Mouse (Mus musculus): ENCODE measurements at regions not wholly inside any gene's neighbourhood (a gene's known extent, or its start where the extent isn't known, plus 50 kb on each side); places are given as distances from the start of the nearest gene placed in this dataset.

DNA sequence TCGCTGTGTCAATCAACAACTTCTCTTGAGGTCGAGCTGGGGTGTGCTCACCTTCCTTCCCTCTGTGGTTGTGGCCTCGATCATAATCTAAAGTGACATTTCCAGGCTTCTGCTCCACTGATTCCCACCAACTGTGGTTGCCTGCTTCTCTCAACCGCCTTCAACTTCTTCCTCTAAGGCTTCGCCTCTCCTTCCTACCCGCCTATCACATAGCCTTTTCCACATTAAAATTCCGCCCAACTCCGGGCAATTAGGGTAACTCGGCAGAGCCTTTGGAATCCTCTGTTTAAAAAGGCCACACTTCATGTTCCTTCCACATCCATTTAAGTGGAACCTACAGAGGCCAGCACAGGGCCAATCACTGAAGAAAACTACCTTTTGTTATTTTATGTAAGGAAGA, 238.4 kb downstream of the Cxcl12 start:
- Histone ChIP-seq H3K27me3 (no peaks in the 10 kb centered on the region), H3K9me3 (replicated peaks) (no peaks in the 10 kb centered on the region; the same call in 1 of the 2 replicates), H3K4me3 (replicated peaks) (no peak overlapping the region), H3K27ac (no peak overlapping the region), H3K36me3 (no peaks in the 10 kb centered on the region), H3K9ac (no peak overlapping the region), H3K4me2 (no peak overlapping the region), H3K4me1 (replicated peaks) (no peaks in the 10 kb centered on the region; the same call in 1 of the 2 replicates)
- WGBS (ENCODE audit: insufficient replicate concordance) = 55% methylated on average over 9 of the region's 9 CpGs
- ATAC-seq (ENCODE audit: low read depth) (no peak), DNase-seq (no peak)

DNA sequence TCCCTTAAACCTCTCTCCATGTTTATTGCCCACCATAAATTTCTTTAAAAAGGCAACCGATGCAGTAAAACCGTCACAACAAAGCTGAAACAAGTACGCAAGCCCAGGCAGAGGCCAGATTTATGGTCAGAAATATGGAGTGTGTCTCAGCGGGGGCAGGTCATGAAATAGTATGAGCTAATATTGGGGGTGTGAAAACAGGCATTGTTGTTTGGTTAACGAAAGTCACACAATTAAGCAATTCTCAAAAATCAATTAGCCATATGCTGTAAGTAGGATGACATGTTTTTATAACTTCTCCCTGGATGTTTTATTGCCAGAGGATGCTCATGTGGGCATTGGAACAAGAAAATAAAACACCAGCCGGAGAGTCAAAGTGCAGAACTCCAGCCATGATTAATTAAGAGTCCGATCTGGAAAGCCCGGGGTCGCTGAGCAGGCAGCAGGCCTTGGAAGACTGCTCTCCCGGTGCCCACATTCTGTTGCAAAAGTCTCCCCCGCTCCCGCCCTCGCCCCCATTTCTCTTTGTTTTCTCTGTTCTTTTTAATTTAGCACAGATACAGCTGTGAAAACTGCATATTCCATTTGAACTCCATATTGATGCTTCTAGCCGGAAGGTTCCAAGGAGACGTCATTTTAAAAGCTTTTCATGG, 239.0 kb downstream of the Cxcl12 start:
- Histone ChIP-seq H3K36me3 (no peaks in the 10 kb centered on the region), H3K27ac (no peak overlapping the region), H3K9me3 (replicated peaks) (no peaks in the 10 kb centered on the region; the same call in 1 of the 2 replicates), H3K4me2 (no peak overlapping the region), H3K27me3 (no peaks in the 10 kb centered on the region), H3K9ac (no peak overlapping the region), H3K4me1 (replicated peaks) (no peaks in the 10 kb centered on the region; the same call in 1 of the 2 replicates), H3K4me3 (replicated peaks) (no peak overlapping the region)
- 73% methylated on average over 15 of the region's 15 CpGs for WGBS (ENCODE audit: insufficient replicate concordance)
- DNase-seq (no peak), ATAC-seq (ENCODE audit: low read depth) (no peak)

DNA sequence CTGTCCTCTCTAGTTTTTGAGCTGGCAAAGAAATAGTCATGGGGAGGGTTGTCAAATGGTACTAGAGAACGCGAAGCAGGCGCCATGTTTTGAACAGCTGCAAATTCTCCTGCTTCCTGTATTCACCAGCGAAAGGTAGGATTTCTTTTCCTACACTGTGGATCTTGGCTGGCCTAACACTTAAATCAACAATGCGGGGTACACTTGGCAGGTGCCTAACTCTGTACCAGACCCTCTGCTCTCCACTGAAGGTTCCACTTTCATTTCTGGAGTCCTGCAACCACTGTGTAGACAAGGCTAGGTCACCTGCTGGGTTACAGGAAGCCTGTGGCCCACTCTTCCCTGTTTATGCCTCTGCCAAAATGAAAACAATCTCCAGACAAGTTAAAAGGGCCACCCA, 239.6 kb downstream of the Cxcl12 start:
- Histone ChIP-seq H3K36me3 (no peaks in the 10 kb centered on the region), H3K27me3 (no peaks in the 10 kb centered on the region), H3K9me3 (replicated peaks) (no peaks in the 10 kb centered on the region; the same call in 1 of the 2 replicates), H3K9ac (no peak overlapping the region), H3K4me2 (no peak overlapping the region), H3K27ac (no peak overlapping the region), H3K4me1 (replicated peaks) (no peaks in the 10 kb centered on the region; the same call in 1 of the 2 replicates), H3K4me3 (replicated peaks) (no peak overlapping the region)
- ATAC-seq (ENCODE audit: low read depth) (no peak), DNase-seq (no peak)
- WGBS (ENCODE audit: insufficient replicate concordance) = 84% methylated on average over 5 of the region's 5 CpGs

DNA sequence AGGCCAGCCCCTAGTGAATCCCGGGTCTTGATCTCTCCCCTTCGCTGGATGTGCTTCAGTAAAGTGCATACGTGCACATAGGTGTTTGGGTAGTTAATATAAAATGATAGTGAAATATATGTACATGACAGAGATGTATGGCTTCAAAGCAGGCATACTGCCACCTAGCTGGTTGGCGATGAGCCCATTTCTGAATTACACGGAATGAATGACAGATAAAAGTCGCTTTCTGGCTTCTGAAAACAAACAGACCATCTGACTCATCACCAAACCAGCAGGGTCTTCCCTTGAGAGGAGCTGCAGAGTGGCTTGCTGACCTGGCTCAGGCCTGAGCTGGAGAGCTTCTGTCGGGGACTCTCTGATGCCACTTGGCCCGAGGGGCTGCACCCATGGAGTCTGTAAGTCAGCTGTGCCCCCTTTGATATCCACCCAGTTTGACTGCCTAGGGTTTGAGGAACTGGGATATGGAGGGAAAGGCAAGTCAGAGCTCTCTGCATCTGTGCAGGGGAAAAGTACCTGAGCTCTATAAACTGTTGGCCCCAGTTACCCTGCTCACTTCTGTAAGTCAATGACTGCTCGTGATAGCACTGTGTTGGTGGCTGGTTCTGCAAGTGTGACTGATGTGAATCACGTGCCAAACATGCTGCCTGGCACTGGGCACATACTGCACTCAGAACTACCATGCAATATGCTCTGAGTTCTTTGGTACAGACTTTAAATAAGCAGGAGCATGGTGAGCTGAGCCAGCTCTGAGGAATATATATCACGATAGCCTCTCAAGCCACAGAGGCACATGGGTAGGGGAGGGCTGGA, 240.8 kb downstream of the Cxcl12 start:
- no peaks in the 10 kb centered on the region for H3K36me3 ChIP-seq
- no peak for DNase-seq
- no peak overlapping the region for H3K27ac ChIP-seq
- 67% methylated on average over 11 of the region's 11 CpGs for WGBS (ENCODE audit: insufficient replicate concordance)
- H3K27me3 ChIP-seq = no peaks in the 10 kb centered on the region
- no peaks in the 10 kb centered on the region; the same call in 1 of the 2 replicates for H3K4me1 ChIP-seq (replicated peaks)
- no peaks in the 10 kb centered on the region; the same call in 1 of the 2 replicates for H3K9me3 ChIP-seq (replicated peaks)
- no peak overlapping the region for H3K4me3 ChIP-seq (replicated peaks)
- no peak overlapping the region for H3K9ac ChIP-seq
- H3K4me2 ChIP-seq = no peak overlapping the region
- ATAC-seq (ENCODE audit: low read depth) = no peak

DNA sequence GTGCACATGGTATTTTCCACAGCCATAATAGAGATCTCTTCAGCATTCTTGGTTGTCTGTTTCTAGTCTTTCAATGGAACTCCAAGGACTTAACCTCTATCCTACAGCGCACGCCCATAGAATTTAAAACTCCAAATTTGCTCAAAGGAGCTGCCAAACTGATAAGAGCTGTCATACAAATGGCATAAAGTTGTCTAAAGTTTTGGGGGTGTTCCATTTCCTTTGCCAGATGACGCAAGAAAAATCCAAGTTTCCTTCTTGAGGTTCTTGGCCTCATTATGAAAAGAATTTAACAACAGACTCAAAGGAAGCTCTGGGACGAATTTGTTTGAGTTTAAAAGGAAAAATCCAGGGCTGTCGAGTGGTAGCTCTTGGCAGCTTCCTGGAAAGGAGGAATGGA, 246.6 kb downstream of the Cxcl12 start:
- 49% methylated on average over 5 of the region's 5 CpGs for WGBS (ENCODE audit: insufficient replicate concordance)
- H3K4me2 ChIP-seq = no peak overlapping the region
- no peak overlapping the region for H3K9ac ChIP-seq
- no peaks in the 10 kb centered on the region for H3K27me3 ChIP-seq
- DNase-seq = no peak
- no peaks in the 10 kb centered on the region for H3K4me1 ChIP-seq (replicated peaks)
- no peak overlapping the region for H3K27ac ChIP-seq
- no peak overlapping the region for H3K4me3 ChIP-seq (replicated peaks)
- H3K9me3 ChIP-seq (replicated peaks) = no peaks in the 10 kb centered on the region
- no peak for ATAC-seq (ENCODE audit: low read depth)
- H3K36me3 ChIP-seq = no peaks in the 10 kb centered on the region

DNA sequence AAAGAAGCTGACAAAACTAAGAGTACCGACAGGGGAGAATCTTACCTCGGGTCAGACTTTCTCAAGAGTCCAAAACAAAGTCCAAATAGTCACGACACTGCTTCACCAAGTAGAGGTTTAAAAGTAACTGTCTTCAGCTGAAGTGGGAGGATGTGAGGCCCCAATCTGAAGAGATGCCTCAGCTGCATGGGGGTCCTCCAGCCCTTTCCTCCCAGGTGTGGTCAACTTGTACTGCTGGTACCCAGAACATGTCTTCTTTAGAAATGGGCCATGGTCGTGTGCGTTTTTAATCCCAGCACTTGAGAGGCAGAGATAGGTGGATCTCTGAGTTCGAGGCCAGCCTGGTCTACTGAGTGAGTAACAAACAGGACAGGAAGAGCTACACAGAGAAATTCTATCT, 247.6 kb downstream of the Cxcl12 start:
- no peaks in the 10 kb centered on the region for H3K27me3 ChIP-seq
- H3K4me1 ChIP-seq (replicated peaks) = no peaks in the 10 kb centered on the region
- H3K9ac ChIP-seq = no peak overlapping the region
- no peak overlapping the region for H3K27ac ChIP-seq
- H3K36me3 ChIP-seq = no peaks in the 10 kb centered on the region
- H3K4me3 ChIP-seq (replicated peaks) = no peak overlapping the region
- ATAC-seq (ENCODE audit: low read depth) (no peak), DNase-seq (no peak)
- no peaks in the 10 kb centered on the region for H3K9me3 ChIP-seq (replicated peaks)
- no peak overlapping the region for H3K4me2 ChIP-seq
- 65% methylated on average over 6 of the region's 6 CpGs for WGBS (ENCODE audit: insufficient replicate concordance)

DNA sequence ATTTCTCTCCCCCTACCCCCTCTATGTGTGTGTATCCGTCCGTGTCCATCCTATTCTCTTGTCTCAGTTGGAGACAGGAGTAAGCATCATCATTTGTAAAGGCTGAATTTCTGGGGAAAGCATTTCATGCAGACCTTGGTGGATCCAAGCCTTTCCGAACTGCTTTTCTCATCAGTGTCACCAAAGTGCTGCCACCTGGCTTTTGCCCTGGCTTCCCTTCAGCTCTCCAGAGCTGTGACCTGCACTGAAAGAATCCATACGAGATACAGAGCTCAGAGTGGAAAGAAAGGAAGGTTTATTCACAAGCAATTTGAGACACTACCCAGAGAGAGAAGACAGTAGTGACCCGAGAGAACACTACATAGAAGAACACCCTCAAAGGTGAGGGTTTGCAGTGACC, 248.1 kb downstream of the Cxcl12 start:
- H3K4me1 ChIP-seq (replicated peaks) = no peaks in the 10 kb centered on the region
- no peaks in the 10 kb centered on the region for H3K9me3 ChIP-seq (replicated peaks)
- no peak overlapping the region for H3K9ac ChIP-seq
- no peak overlapping the region for H3K4me2 ChIP-seq
- H3K27me3 ChIP-seq = no peaks in the 10 kb centered on the region
- H3K36me3 ChIP-seq = no peaks in the 10 kb centered on the region
- 57% methylated on average over 5 of the region's 5 CpGs for WGBS (ENCODE audit: insufficient replicate concordance)
- ATAC-seq (ENCODE audit: low read depth) (no peak), DNase-seq (no peak)
- no peak overlapping the region for H3K4me3 ChIP-seq (replicated peaks)
- no peak overlapping the region for H3K27ac ChIP-seq

DNA sequence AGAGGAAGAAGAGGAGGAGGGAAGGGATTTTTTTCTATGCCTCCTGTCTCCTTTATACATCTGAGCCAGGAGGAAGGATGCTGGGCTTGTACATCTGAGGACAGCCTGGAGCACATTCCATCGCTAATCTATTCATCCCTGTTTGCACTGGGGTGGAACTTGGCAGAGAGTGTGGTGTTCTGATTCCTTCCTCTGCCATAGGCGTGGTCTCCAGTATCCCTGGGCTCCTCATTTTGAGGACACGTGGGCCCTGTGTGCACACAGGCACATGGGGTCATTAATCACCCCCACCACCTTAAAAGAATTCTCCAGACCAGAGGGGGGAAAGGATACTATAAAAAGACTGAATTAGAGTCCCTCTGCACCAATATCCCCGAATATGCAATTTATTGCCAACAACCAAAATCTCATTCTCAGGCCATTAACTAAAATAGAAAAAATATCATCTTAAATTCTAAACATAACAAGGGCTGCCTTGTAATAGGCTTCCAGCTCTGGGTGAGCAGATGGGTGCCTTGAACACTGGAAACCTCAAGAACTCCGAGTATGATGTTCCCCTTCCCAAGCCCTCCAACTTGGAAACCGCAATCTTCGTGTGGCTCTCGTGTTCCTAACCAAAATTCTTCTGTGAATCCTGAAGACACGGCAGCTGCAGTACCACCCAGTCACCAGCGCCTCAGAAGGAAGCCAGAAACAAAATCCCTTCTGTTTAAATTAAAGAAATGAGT, 254.7 kb downstream of the Cxcl12 start:
- ATAC-seq (ENCODE audit: low read depth) (no peak), DNase-seq (no peak)
- 0 out of 2 replicates have a peak, but pooled peaks cover 5% of the 10 kb centered on the region for H3K4me1 ChIP-seq (replicated peaks)
- no peak overlapping the region for H3K4me2 ChIP-seq
- H3K9ac ChIP-seq = no peak overlapping the region
- no peak overlapping the region for H3K4me3 ChIP-seq (replicated peaks)
- no peaks in the 10 kb centered on the region for H3K27me3 ChIP-seq
- H3K27ac ChIP-seq = no peak overlapping the region
- 56% methylated on average over 10 of the region's 10 CpGs for WGBS (ENCODE audit: insufficient replicate concordance)
- H3K9me3 ChIP-seq (replicated peaks) = no peaks in the 10 kb centered on the region
- H3K36me3 ChIP-seq = no peaks in the 10 kb centered on the region

DNA sequence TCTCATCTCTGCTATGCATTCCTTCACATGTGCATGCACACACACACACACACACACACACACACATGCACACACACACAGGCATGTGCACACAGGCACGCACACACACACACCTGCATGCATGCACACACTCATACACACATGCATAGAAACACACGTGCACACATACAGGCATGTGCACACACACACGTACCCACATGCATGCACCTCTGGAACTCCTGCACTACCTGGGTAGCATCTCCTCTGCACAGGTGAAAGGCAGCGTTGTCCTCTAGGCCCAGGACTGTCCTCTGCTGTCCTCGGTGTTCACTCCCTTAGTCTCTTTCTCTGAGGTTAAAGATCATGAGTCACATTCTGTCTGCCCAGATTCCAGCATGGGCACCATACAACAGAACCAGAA, 258.0 kb downstream of the Cxcl12 start:
- DNase-seq (no peak), ATAC-seq (ENCODE audit: low read depth) (no peak)
- H3K4me3 ChIP-seq (replicated peaks) = no peak overlapping the region
- H3K36me3 ChIP-seq = no peaks in the 10 kb centered on the region
- no peaks in the 10 kb centered on the region for H3K27me3 ChIP-seq
- H3K9me3 ChIP-seq (replicated peaks) = no peaks in the 10 kb centered on the region
- 0 out of 2 replicates have a peak, but pooled peaks cover 5% of the 10 kb centered on the region for H3K4me1 ChIP-seq (replicated peaks)
- H3K9ac ChIP-seq = no peak overlapping the region
- H3K4me2 ChIP-seq = no peak overlapping the region
- no peak overlapping the region for H3K27ac ChIP-seq
- 73% methylated on average over 5 of the region's 5 CpGs for WGBS (ENCODE audit: insufficient replicate concordance)

DNA sequence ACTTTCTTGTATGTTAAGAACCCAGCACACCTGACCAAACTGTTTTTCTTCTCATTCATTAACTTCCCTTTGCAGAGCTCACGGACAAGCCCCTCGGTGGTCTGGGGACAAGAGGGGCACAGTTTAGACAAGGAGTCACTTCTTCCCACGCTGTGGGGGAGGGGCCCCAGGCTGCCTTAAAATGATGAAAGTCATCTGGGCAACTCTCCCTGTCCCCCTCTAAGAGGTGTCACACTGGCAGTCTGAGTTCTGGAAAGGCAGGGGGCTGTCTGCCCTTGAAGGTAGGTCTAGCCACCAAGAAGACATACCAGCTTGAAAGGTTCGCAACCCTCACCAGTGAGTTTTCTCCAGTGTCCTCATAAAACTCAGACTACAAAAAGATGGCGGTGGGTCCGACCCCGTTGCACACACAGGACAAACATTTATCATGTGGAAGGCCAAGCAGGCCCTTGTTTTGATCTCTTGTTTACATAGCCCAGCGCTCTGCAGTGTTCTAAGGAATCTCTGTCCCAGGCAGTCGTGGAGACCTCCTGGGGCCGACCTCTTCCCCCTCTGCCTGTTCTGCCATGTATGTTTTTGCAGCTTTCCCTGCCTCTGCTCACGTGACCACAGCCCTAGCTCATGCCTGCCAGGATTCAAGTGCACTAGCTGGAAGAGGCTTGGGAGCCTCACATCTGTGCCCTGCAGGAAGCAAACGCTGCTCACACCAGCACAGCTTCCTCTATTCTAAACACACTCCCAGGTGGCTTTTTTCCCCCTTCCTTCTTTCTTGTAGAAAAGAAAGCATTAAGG, 259.2 kb downstream of the Cxcl12 start:
- H3K36me3 ChIP-seq = no peaks in the 10 kb centered on the region
- H3K4me3 ChIP-seq (replicated peaks) = no peak overlapping the region
- no peaks in the 10 kb centered on the region for H3K9me3 ChIP-seq (replicated peaks)
- WGBS (ENCODE audit: insufficient replicate concordance) = 29% methylated on average over 12 of the region's 12 CpGs
- no peaks in the 10 kb centered on the region for H3K27me3 ChIP-seq
- ATAC-seq (ENCODE audit: low read depth) (no peak), DNase-seq (no peak)
- H3K4me2 ChIP-seq = no peak overlapping the region
- no peak overlapping the region for H3K27ac ChIP-seq
- H3K9ac ChIP-seq = no peak overlapping the region
- 0 out of 2 replicates have a peak, but pooled peaks cover 5% of the 10 kb centered on the region for H3K4me1 ChIP-seq (replicated peaks)

DNA sequence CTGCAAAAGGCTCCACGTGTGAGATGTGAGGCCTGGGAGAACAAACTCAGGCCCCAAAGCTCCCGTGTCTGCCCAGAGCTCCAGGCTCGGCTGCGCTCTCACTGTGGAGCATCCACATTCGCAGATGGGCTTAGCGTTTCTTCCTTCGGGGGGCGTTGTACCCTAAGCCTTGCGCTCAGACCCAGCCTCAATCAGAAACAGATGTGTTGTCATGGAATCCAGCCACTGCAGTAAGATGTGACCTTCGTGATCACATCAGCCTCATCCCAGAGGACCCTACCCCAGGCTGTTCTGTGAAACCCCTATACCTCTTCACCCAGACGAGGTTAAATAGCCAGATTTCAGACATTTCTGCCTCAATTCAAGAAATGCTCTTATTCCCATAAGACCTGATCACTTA, 260.1 kb downstream of the Cxcl12 start:
- Histone ChIP-seq H3K4me2 (no peak overlapping the region), H3K9ac (no peak overlapping the region), H3K4me1 (replicated peaks) (0 out of 2 replicates have a peak, but pooled peaks cover 5% of the 10 kb centered on the region), H3K27me3 (no peaks in the 10 kb centered on the region), H3K9me3 (replicated peaks) (no peaks in the 10 kb centered on the region), H3K36me3 (no peaks in the 10 kb centered on the region), H3K4me3 (replicated peaks) (no peak overlapping the region), H3K27ac (no peak overlapping the region)
- DNase-seq (no peak), ATAC-seq (ENCODE audit: low read depth) (no peak)
- 72% methylated on average over 11 of the region's 11 CpGs for WGBS (ENCODE audit: insufficient replicate concordance)

Measured in liver, embryonic 13.5 days (tissue).